Mouse (Mus musculus) kidney, postnatal 0 days (tissue): ENCODE measurements around the gene Cdh13. TPM values are rescaled to one million over a fixed set of nuclear protein-coding genes. Genes with fewer than 3 reads are reported as not detected.
A peak's percentile ranks its signal among the peaks of the same experiment; 100 is the strongest.

Source experiments
- ATAC-seq: fragments of 200-750 bp; cut with Nextera tagmentation; replicated peaks from 2 replicates; pipeline ENCODE4 v1.8.0; 2017; ENCODE audit warnings: low read depth, moderate number of reproducible peaks, moderate TSS enrichment, moderate library complexity; ENCODE audit not compliant: low FRiP score
- DNase-seq: peaks from one replicate; pipeline ENCODE4 v3.0.0-alpha.2; 2016; ENCODE audit warnings: low spot score
- H3K27ac ChIP-seq: fragments of 300-500 bp; sonication (generic); 2 replicates; pipeline ENCODE4 v1.5.1; 2014; ENCODE audit warnings: mild to moderate bottlenecking
- H3K27me3 ChIP-seq: fragments of 300-500 bp; sonication (generic); 2 replicates; pipeline ENCODE4 v1.6.1; 2014; ENCODE audit warnings: low read length, mixed read lengths; ENCODE audit not compliant: insufficient read depth
- H3K36me3 ChIP-seq: fragments of 300-500 bp; sonication (generic); 2 replicates; pipeline ENCODE4 v1.6.1; 2014; ENCODE audit warnings: low read length, mixed read lengths; ENCODE audit not compliant: insufficient read depth
- H3K4me1 ChIP-seq: fragments of 300-500 bp; sonication (generic); replicated peaks from 2 replicates; pipeline ENCODE4 v1.6.1; 2014; ENCODE audit warnings: antibody characterized with exemption, low read length, mixed read lengths; ENCODE audit not compliant: insufficient read depth
- H3K4me2 ChIP-seq: fragments of 300-500 bp; sonication (generic); 2 replicates; pipeline ENCODE4 v1.6.1; 2014; ENCODE audit warnings: mild to moderate bottlenecking, low read length, moderate library complexity, mixed read lengths
- H3K4me3 ChIP-seq: fragments of 300-500 bp; sonication (generic); replicated peaks from 2 replicates; pipeline ENCODE4 v1.5.1; 2014; ENCODE audit warnings: low read depth, low read length
- H3K9ac ChIP-seq: fragments of 300-500 bp; sonication (generic); 2 replicates; pipeline ENCODE4 v1.6.1; 2014; ENCODE audit warnings: low read depth, low read length
- H3K9me3 ChIP-seq: fragments of 300-500 bp; sonication (generic); replicated peaks from 2 replicates; pipeline ENCODE4 v1.6.1; 2016; ENCODE audit warnings: low read length, inconsistent platforms, mixed read lengths
- CTCF ChIP-seq: IDR thresholded peaks from 2 replicates; pipeline ENCODE4 v1.5.1; 2016; ENCODE audit warnings: antibody characterized with exemption, low read depth, mild to moderate bottlenecking, moderate library complexity
- WGBS: fragments of 180-500 bp; shearing (Covaris S2); extraction: QIAGEN DNeasy Blood & Tissue Kit; methylation state at CpG from one replicate; pipeline ENCODE4 v1.1.7; 2014; 5-methylcytosine and 5-hydroxymethylcytosine counted together
- polyA plus RNA-seq: library from polyadenylated mRNA; unstranded; fragments of >200 nt; fragmentation: Nextera tagmentation; extraction: Ambion mirVana; gene quantifications from 2 replicates; pipeline ENCODE4 v1.2.1, GENCODE M21; 2015

Cdh13 gene
- polyA plus RNA-seq, 1 experiment from 2014 or later, result 3.9 TPM

GRCm38 (mm10) chr8:118410341-118410970 is 126.9 kb downstream of the Cdh13 start:
- no peak for ATAC-seq

DNA sequence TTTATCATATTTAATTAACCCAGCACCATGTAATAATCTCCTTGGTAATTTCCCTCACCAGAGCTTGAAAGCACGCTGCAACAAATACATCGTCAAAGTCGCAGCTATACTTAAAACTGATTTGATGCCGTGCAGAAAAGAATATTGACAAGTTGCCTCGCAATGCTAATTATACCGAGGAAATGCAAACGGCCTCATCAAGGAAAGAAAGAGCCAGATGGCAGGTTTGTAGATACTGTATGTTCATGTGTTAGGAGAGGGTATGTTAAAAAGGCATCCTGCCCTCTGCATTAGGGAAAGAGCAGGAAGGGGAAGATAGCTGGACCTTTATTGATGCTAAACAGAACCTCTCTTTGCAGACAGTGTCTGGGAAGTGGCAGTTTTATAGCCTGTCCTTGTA is 132.1 kb downstream of the Cdh13 start:
- Histone ChIP-seq H3K4me2 (no peak overlapping the region), H3K36me3 (no peaks in the 10 kb centered on the region)

More at GRCm38 (mm10) chr8:118410341-118410970, 126.9 kb downstream of the Cdh13 start:
- Histone ChIP-seq H3K27ac (no peak overlapping the region), H3K4me3 (no peak overlapping the region), H3K36me3 (no peaks in the 10 kb centered on the region), H3K9me3 (no peaks in the 10 kb centered on the region), H3K4me1 (no peaks in the 10 kb centered on the region), H3K27me3 (no peaks in the 10 kb centered on the region), H3K4me2 (no peak overlapping the region), H3K9ac (no peak overlapping the region)
- DNase-seq, result peak; percentile 10
- WGBS, result 59% methylated on average over 4 of the region's 4 CpGs
- 0 out of 2 replicates have a peak, but pooled peaks have one; percentile 7 for TF ChIP-seq CTCF

GRCm38 (mm10) chr8:118416811-118417355 is 133.3 kb downstream of the Cdh13 start:
- Histone ChIP-seq H3K27me3 (no peaks in the 10 kb centered on the region), H3K9ac (no peak overlapping the region), H3K9me3 (no peaks in the 10 kb centered on the region), H3K4me3 (no peak overlapping the region), H3K4me1 (no peaks in the 10 kb centered on the region), H3K36me3 (no peaks in the 10 kb centered on the region), H3K4me2 (no peak overlapping the region), H3K27ac (no peak overlapping the region)
- 94% methylated on average over 4 of the region's 4 CpGs for WGBS
- no peak for TF ChIP-seq CTCF
- DNase-seq (no peak), ATAC-seq (no peak)

More for the DNA sequence above, 132.1 kb downstream of the Cdh13 start:
- H3K9ac ChIP-seq, result no peak overlapping the region
- 87% methylated on average over 7 of the region's 7 CpGs for WGBS
- no peaks in the 10 kb centered on the region for H3K4me1 ChIP-seq
- ATAC-seq, result no peak
- H3K4me3 ChIP-seq, result no peak overlapping the region
- no peak overlapping the region for H3K27ac ChIP-seq
- no peak for TF ChIP-seq CTCF
- H3K9me3 ChIP-seq, result no peaks in the 10 kb centered on the region
- no peaks in the 10 kb centered on the region for H3K27me3 ChIP-seq
- DNase-seq, result no peak

DNA sequence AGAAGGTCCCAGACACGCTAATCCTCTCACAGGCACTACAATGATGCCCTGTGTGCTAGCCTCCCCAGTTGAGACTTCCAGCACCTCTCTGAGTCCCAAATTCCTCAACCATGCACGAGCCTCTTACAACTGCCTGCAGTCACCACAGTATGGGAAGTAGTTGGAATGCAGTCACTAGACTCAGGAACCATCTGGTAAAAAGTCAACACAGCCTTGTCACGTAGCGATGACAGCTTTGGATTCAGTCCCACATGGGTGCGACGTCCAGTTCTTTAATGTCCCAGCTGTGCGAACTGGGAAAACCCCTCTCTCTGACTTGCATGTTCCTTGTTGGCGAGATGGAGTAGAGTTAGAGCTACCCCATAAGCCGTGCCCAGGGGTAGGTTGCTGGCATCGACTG is 139.1 kb downstream of the Cdh13 start:
- Histone ChIP-seq H3K4me1 (no peaks in the 10 kb centered on the region), H3K36me3 (no peaks in the 10 kb centered on the region), H3K4me3 (no peak overlapping the region), H3K27ac (no peak overlapping the region), H3K9me3 (no peaks in the 10 kb centered on the region), H3K9ac (no peak overlapping the region), H3K27me3 (no peaks in the 10 kb centered on the region), H3K4me2 (no peak overlapping the region)
- 65% methylated on average over 10 of the region's 10 CpGs for WGBS
- no peak for DNase-seq
- no peak for ATAC-seq
- TF ChIP-seq CTCF, result no peak

GRCm38 (mm10) chr8:118428941-118429340 is 145.4 kb downstream of the Cdh13 start:
- ATAC-seq (no peak), DNase-seq (no peak)

GRCm38 (mm10) chr8:118431731-118432440 is 148.4 kb downstream of the Cdh13 start:
- H3K9me3 ChIP-seq, result no peaks in the 10 kb centered on the region
- DNase-seq (no peak), ATAC-seq (no peak)
- H3K4me3 ChIP-seq, result no peak overlapping the region
- no peaks in the 10 kb centered on the region for H3K27me3 ChIP-seq
- TF ChIP-seq CTCF, result no peak
- H3K4me1 ChIP-seq, result no peaks in the 10 kb centered on the region
- H3K4me2 ChIP-seq, result no peak overlapping the region
- no peak overlapping the region for H3K27ac ChIP-seq
- WGBS, result 75% methylated on average over 11 of the region's 11 CpGs
- no peak overlapping the region for H3K9ac ChIP-seq
- H3K36me3 ChIP-seq, result no peaks in the 10 kb centered on the region

More at GRCm38 (mm10) chr8:118428941-118429340, 145.4 kb downstream of the Cdh13 start:
- no peak overlapping the region for H3K27ac ChIP-seq
- H3K9ac ChIP-seq, result no peak overlapping the region
- no peak for TF ChIP-seq CTCF
- H3K4me1 ChIP-seq, result no peaks in the 10 kb centered on the region
- H3K4me2 ChIP-seq, result no peak overlapping the region
- H3K4me3 ChIP-seq, result no peak overlapping the region
- no peaks in the 10 kb centered on the region for H3K36me3 ChIP-seq
- no peaks in the 10 kb centered on the region for H3K9me3 ChIP-seq
- WGBS, result 69% methylated on average over 7 of the region's 7 CpGs
- no peaks in the 10 kb centered on the region for H3K27me3 ChIP-seq
